Mouse (Mus musculus) liver, embryonic 14.5 days (tissue): Measurements from ENCODE around the gene Pxdc1. TPM values are rescaled to one million over a fixed set of nuclear protein-coding genes. Genes with fewer than 3 reads are reported as not detected.

Experiments
- ATAC-seq: fragments of 200-750 bp; cut with Nextera tagmentation; 2 replicates; pipeline ENCODE4 v1.8.0; 2017; ENCODE audit warnings: moderate number of reproducible peaks, mild to moderate bottlenecking, moderate library complexity; ENCODE audit not compliant: insufficient read depth
- DNase-seq, 3 experiments: peaks; one replicate each; pipeline ENCODE4 v3.0.0-alpha.2; 2012 to 2013; ENCODE audit warnings: low read depth in 3 of 3, low spot score in 3 of 3
- H3K27ac ChIP-seq: fragments of 300-500 bp; sonication (generic); 2 replicates; pipeline ENCODE4 v1.5.1; 2014; ENCODE audit warnings: moderate library complexity, mild to moderate bottlenecking, control low read depth, inconsistent platforms
- H3K27me3 ChIP-seq: fragments of 300-500 bp; sonication (generic); 2 replicates; pipeline ENCODE4 v1.6.1; 2014; ENCODE audit warnings: mild to moderate bottlenecking, low read length, moderate library complexity; ENCODE audit not compliant: control insufficient read depth, insufficient read depth
- H3K36me3 ChIP-seq: fragments of 300-500 bp; sonication (generic); replicated peaks from 2 replicates; pipeline ENCODE4 v1.6.1; 2014; ENCODE audit warnings: low read depth; ENCODE audit not compliant: control insufficient read depth, insufficient read depth
- H3K4me1 ChIP-seq, 2 experiments: fragments of 200-500 bp in 1 of 2; fragments of 300-500 bp in 1 of 2; sonication (generic) in 1 of 2; replicated peaks; 2 replicates each; pipeline ENCODE4 v1.6.1; 2012 to 2014; ENCODE audit warnings: antibody characterized with exemption in 1 of 2, inconsistent platforms in 1 of 2, low read length in 1 of 2; ENCODE audit not compliant: control insufficient read depth in 2 of 2, insufficient read depth in 2 of 2
- H3K4me2 ChIP-seq: fragments of 300-500 bp; sonication (generic); 2 replicates; pipeline ENCODE4 v1.6.1; 2014; ENCODE audit warnings: low read depth, mild to moderate bottlenecking, control low read depth, moderate library complexity
- H3K4me3 ChIP-seq, 2 experiments: fragments of 200-500 bp in 1 of 2; fragments of 300-500 bp in 1 of 2; sonication (generic) in 1 of 2; 2 replicates each; pipeline ENCODE4 v1.5.1; 2012 to 2014; ENCODE audit warnings: low read depth in 2 of 2, low read length in 2 of 2, mild to moderate bottlenecking in 2 of 2, control low read depth in 1 of 2, inconsistent platforms in 1 of 2, moderate library complexity in 1 of 2; ENCODE audit not compliant: insufficient read depth in 1 of 2
- H3K9ac ChIP-seq: fragments of 300-500 bp; sonication (generic); replicated peaks from 2 replicates; pipeline ENCODE4 v1.6.1; 2014; ENCODE audit warnings: mild to moderate bottlenecking, control low read depth, moderate library complexity
- H3K9me3 ChIP-seq: fragments of 300-500 bp; sonication (generic); 2 replicates; pipeline ENCODE4 v1.6.1; 2016; ENCODE audit warnings: low read length, mixed read lengths; ENCODE audit not compliant: control insufficient read depth
- CTCF ChIP-seq: IDR thresholded peaks from 2 replicates; pipeline ENCODE4 v1.5.1; 2016; ENCODE audit warnings: antibody characterized with exemption, low read depth, control low read depth
- EP300 ChIP-seq: IDR thresholded peaks from 2 replicates; pipeline ENCODE4 v1.6.1; 2016; ENCODE audit warnings: antibody characterized with exemption, low read depth
- WGBS: fragments of 180-500 bp; shearing (Covaris S2); extraction: QIAGEN DNeasy Blood & Tissue Kit; methylation state at CpG from one replicate; pipeline ENCODE4 v1.1.7; 2014; ENCODE audit not compliant: insufficient replicate concordance; 5-methylcytosine and 5-hydroxymethylcytosine counted together
- polyA plus RNA-seq, 2 experiments: library from polyadenylated mRNA; depleted of rRNA in 1 of 2; stranded (reverse) in 1 of 2; unstranded in 1 of 2; fragments of >200 nt; fragmentation: Nextera tagmentation in 1 of 2; extraction: Ambion mirVana in 1 of 2; gene quantifications; 2 replicates each; pipeline versions ENCODE4 v1.2.1 to v1.2.3; 2012 to 2014

Gene Pxdc1
- polyA plus RNA-seq, 2 experiments = 8.1 to 9.3 TPM

DNA sequence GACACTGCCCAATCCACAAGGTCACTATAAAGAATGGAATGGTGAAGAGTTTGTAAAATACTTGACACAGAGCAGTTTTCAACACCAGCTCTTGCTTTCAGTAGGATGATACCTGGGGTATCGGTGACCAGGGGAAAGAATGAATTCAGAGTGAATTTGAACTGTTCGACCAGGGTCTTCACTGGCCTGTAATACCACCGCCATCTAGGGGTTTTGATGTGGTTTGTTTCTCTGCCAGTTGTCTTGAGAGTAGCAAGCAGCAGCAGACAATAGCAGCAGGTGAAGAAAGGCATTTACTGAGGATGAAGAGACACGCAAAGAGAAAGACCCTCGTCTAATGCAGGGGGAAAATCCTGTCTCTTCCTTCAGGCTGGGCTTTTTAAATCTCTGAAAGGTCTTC, 48.1 kb downstream of the Pxdc1 start:
- Histone ChIP-seq H3K4me3 (no peak overlapping the region), H3K36me3 (no peaks in the 10 kb centered on the region), H3K27me3 (no peaks in the 10 kb centered on the region), H3K9ac (no peak overlapping the region), H3K27ac (no peak overlapping the region), H3K4me2 (no peak overlapping the region), H3K4me1 (peaks cover 0 to 3% of the 10 kb centered on the region in 2 experiments; a peak in 2 of 4 replicates), H3K9me3 (no peaks in the 10 kb centered on the region)
- DNase-seq = no peak
- 50% methylated on average over 5 of the region's 5 CpGs for WGBS
- no peak for TF ChIP-seq CTCF
- no peak for TF ChIP-seq EP300
- ATAC-seq = no peak

DNA sequence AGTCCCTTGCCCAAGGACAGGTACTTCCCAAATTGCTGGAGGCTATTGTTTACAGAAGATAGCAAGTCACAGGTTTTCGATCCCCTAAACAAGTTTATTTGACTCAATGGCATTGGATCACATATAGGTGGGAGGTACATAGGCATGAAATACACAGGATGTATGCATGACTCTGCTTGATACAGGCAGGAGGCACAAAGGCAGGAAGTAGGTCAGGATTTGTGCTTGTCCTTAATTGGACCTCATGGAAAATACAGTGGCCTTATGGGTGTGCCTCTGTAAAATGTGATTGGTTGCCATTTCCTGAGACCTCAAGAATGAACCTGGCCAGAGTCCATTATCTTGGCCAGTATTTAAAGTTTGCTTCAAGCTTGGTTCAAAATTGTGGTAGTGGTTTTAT, 48.9 kb downstream of the Pxdc1 start:
- Histone ChIP-seq H3K9me3 (no peaks in the 10 kb centered on the region), H3K9ac (no peak overlapping the region), H3K4me1 (peaks cover 0 to 3% of the 10 kb centered on the region in 2 experiments; a peak in 2 of 4 replicates), H3K4me2 (no peak overlapping the region), H3K27ac (no peak overlapping the region), H3K36me3 (no peaks in the 10 kb centered on the region), H3K27me3 (no peaks in the 10 kb centered on the region), H3K4me3 (no peak overlapping the region)
- no peak for TF ChIP-seq EP300
- no peak for TF ChIP-seq CTCF
- WGBS = 73% methylated on average over 1 of the region's 1 CpGs
- DNase-seq = no peak
- no peak for ATAC-seq

DNA sequence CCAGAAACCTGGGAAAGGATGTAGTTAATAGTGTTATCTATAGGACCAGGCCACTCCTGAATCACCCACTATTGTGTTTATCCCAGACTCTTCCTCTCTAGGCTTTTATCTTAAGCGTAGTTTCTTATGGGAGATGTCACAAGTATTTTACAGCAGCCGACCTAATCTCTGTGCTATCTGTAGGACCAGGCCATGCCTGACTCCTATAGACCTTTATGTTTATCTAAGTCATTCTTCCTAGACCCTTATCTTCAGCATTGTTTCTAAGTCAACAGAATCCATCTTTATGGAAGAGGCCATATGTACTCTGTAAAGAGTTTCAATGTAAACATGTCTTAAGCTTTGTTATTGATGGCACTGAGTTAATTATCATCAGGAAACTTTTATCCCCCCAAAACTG, 50.5 kb downstream of the Pxdc1 start:
- no peak for ATAC-seq
- WGBS = 9% methylated on average over 2 of the region's 2 CpGs
- H3K4me1 ChIP-seq = peaks cover 0 to 3% of the 10 kb centered on the region in 2 experiments; a peak in 2 of 4 replicates
- H3K9ac ChIP-seq = no peak overlapping the region
- no peak for DNase-seq
- H3K4me3 ChIP-seq = no peak overlapping the region
- H3K27me3 ChIP-seq = no peaks in the 10 kb centered on the region
- TF ChIP-seq CTCF (no peak), EP300 (no peak)
- no peaks in the 10 kb centered on the region for H3K9me3 ChIP-seq
- H3K4me2 ChIP-seq = no peak overlapping the region
- H3K27ac ChIP-seq = no peak overlapping the region
- H3K36me3 ChIP-seq = no peaks in the 10 kb centered on the region

GRCm38 (mm10) chr13:34596797-34597196, 56.5 kb downstream of the Pxdc1 start:
- ATAC-seq (no peak), DNase-seq (no peak)
- Histone ChIP-seq H3K27me3 (no peaks in the 10 kb centered on the region), H3K4me3 (no peak overlapping the region), H3K4me2 (no peak overlapping the region), H3K9ac (no peak overlapping the region), H3K27ac (no peak overlapping the region), H3K9me3 (no peaks in the 10 kb centered on the region), H3K4me1 (no peaks in the 10 kb centered on the region), H3K36me3 (no peaks in the 10 kb centered on the region)
- no peak for TF ChIP-seq EP300
- no peak for TF ChIP-seq CTCF

Other genes starting within 250 kb of the Pxdc1 start
- 0.04 TPM in 1 of 2 replicates, not detected in the other for gene Fam50b, start 81.4 kb upstream of the Pxdc1 start, polyA plus RNA-seq (2012; rRNA removed)
- not detected in 2 replicates for gene Fam50b, start 81.4 kb upstream of the Pxdc1 start, polyA plus RNA-seq (2014; fragmentation: Nextera tagmentation; extraction: Ambion mirVana)
- gene Prpf4b, start 221.8 kb upstream of the Pxdc1 start, polyA plus RNA-seq (2012; rRNA removed) = 33.7 and 52.4 TPM in 2 replicates
- 37.2 and 43.7 TPM in 2 replicates for gene Prpf4b, start 221.8 kb upstream of the Pxdc1 start, polyA plus RNA-seq (2014; fragmentation: Nextera tagmentation; extraction: Ambion mirVana)